Mouse (Mus musculus): Measurements from ENCODE around the gene Adk. TPM values are rescaled to one million over a fixed set of nuclear protein-coding genes. Genes with fewer than 3 reads are reported as not detected.

Adk gene
- polyA plus RNA-seq, 1 experiment, result 66.2 TPM

DNA sequence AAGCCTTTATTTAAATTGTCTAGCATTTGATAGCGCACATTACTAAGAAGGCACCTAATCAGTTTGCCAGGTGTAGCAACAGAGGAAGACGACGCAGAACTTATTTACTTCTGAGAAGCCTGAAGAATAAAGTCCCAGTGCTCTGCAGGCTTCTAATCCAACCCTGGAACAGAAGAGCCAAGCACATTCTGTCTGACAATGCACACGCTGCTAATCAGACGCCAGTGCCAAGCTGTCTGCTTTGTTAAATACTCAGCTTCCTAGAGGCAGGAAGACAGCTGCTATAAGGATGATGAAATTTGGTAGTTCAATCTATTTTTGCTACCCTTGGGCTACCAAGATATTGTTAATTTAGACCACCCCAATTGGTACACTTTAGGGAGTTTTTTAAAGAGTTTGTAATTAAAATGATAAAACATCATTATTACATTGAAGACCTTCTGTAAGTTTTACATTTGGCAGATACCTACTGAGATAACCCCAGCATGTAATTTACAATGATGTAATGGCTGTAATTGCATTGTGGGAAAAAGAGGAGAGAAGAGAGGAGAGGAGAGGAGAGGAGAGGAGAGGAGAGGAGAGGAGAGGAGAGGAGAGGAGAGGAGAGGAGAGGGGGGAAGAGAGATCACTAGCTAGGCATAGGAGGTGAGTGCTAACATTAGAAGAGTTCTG, 201.1 kb downstream of the Adk start:
- Histone ChIP-seq H3K27ac (ENCODE audit: insufficient read depth, low read length) (no peak overlapping the region), H3K27me3 (ENCODE audit: control insufficient read depth, insufficient read depth, low read length) (no peaks in the 10 kb centered on the region), H3K4me1 (ENCODE audit: control insufficient read depth, insufficient read depth, low read length) (peaks cover 2% of the 10 kb centered on the region; the same call in 1 of the 2 replicates), H3K4me3 (replicated peaks; ENCODE audit: insufficient read depth, low read depth, low read length) (no peak overlapping the region)
- no peak for TF ChIP-seq CTCF (IDR thresholded peaks at IDR 0.05; ENCODE audit: borderline replicate concordance, insufficient read depth, low read depth, low read length)
- no peak for TF ChIP-seq POLR2A (IDR thresholded peaks at IDR 0.05; ENCODE audit: borderline replicate concordance, insufficient read depth, low read length)
- peak; percentile 23 to 62 for DNase-seq
- WGBS, result 12% methylated on average over 5 of the region's 5 CpGs

DNA sequence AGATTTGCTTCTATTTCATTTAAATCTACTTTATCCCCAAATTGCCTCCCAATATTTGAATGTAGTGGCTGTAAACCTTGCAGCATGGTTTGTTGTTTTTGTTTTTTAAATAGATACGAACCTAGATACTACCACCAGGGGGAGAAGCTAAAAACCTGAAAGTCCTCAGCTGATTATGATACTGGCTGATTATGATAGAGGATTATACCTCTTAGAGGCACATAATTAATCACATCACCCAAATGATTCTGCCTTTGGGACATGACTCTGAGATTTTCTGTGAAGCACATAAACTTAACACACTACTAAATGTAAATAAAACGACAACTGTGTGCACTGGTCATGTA, 201.6 kb downstream of the Adk start:
- no peak overlapping the region for H3K27ac ChIP-seq (ENCODE audit: insufficient read depth, low read length)
- H3K4me3 ChIP-seq (replicated peaks; ENCODE audit: insufficient read depth, low read depth, low read length), result no peak overlapping the region
- TF ChIP-seq POLR2A (IDR thresholded peaks at IDR 0.05; ENCODE audit: borderline replicate concordance, insufficient read depth, low read length) (no peak), CTCF (IDR thresholded peaks at IDR 0.05; ENCODE audit: borderline replicate concordance, insufficient read depth, low read depth, low read length) (no peak)
- WGBS, result 61% methylated on average over 2 of the region's 2 CpGs
- peaks cover 2% of the 10 kb centered on the region; the same call in 1 of the 2 replicates for H3K4me1 ChIP-seq (ENCODE audit: control insufficient read depth, insufficient read depth, low read length)
- DNase-seq, result peak in 1 of 2 experiments; percentile 10
- no peaks in the 10 kb centered on the region for H3K27me3 ChIP-seq (ENCODE audit: control insufficient read depth, insufficient read depth, low read length)

DNA sequence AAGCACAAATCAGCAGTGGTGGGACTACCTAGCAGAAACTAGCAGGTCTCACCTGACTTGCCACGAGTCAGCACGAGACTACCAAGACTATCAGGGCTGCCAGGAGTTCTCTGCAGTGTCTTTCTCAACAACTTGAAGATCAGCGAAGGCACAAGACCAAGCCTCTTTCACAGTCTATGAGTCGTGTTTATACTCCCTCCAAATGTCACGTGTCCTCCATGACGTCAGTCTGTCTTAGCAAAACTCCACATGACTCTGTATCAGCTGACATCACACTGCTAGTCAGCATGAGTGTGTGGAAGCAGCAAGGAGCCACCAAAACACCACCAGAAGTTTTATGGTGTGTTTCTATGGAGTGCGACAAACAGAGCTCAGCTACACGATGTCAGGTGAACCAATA, 215.9 kb downstream of the Adk start:
- DNase-seq, result no peak
- 93% methylated on average over 8 of the region's 8 CpGs for WGBS
- no peaks in the 10 kb centered on the region for H3K27me3 ChIP-seq (ENCODE audit: control insufficient read depth, insufficient read depth, low read length)
- no peaks in the 10 kb centered on the region for H3K4me1 ChIP-seq (ENCODE audit: control insufficient read depth, insufficient read depth, low read length)
- H3K4me3 ChIP-seq (replicated peaks; ENCODE audit: insufficient read depth, low read depth, low read length), result no peak overlapping the region
- no peak overlapping the region for H3K27ac ChIP-seq (ENCODE audit: insufficient read depth, low read length)
- TF ChIP-seq POLR2A (IDR thresholded peaks at IDR 0.05; ENCODE audit: borderline replicate concordance, insufficient read depth, low read length) (no peak), CTCF (IDR thresholded peaks at IDR 0.05; ENCODE audit: borderline replicate concordance, insufficient read depth, low read depth, low read length) (no peak)

DNA sequence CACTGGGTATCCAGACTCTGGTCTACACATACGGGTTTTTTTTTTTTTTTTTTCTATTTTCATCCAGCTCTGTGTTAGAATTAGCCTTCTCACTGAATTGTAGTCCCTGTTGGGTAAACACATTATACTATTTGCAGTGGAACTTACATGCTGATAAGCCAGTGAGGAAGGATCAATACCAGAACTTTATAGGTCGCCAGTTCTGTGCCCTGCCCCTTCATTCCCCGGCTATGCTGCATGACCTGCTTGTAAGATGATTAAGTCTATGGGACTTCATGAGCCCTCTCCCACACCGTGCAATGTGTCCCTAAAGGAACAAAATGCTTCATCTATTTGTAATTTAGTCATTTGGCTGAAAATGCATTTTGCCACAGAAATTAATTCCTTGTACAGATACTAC, 219.1 kb downstream of the Adk start:
- Histone ChIP-seq H3K4me1 (ENCODE audit: control insufficient read depth, insufficient read depth, low read length) (no peaks in the 10 kb centered on the region), H3K4me3 (replicated peaks; ENCODE audit: insufficient read depth, low read depth, low read length) (no peak overlapping the region), H3K27me3 (ENCODE audit: control insufficient read depth, insufficient read depth, low read length) (no peaks in the 10 kb centered on the region), H3K27ac (ENCODE audit: insufficient read depth, low read length) (no peak overlapping the region)
- WGBS, result 92% methylated on average over 4 of the region's 4 CpGs
- TF ChIP-seq POLR2A (IDR thresholded peaks at IDR 0.05; ENCODE audit: borderline replicate concordance, insufficient read depth, low read length) (no peak), CTCF (IDR thresholded peaks at IDR 0.05; ENCODE audit: borderline replicate concordance, insufficient read depth, low read depth, low read length) (no peak)
- DNase-seq, result no peak

DNA sequence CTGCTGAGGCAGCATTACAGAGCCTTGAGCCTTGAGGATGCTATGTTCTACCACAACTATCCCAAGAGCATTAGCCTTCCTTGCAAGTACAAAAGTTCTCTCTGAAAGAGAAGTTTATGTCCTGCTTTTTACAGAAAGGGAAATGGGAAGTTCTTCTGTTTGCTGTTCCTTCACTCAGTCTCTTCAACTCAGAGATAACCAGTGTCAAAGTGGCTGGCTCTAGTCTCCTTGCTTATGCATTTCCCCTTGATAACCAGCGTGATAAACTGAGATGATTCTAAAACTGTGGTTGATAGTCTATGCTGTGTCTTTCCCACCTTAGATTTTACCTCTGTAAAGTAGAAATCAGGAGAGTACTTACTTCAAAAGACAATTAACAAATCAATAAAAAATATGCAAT, 223.4 kb downstream of the Adk start:
- no peaks in the 10 kb centered on the region for H3K27me3 ChIP-seq (ENCODE audit: control insufficient read depth, insufficient read depth, low read length)
- H3K27ac ChIP-seq (ENCODE audit: insufficient read depth, low read length), result no peak overlapping the region
- TF ChIP-seq CTCF (IDR thresholded peaks at IDR 0.05; ENCODE audit: borderline replicate concordance, insufficient read depth, low read depth, low read length) (no peak), POLR2A (IDR thresholded peaks at IDR 0.05; ENCODE audit: borderline replicate concordance, insufficient read depth, low read length) (no peak)
- 93% methylated on average over 1 of the region's 1 CpGs for WGBS
- DNase-seq, result no peak
- no peak overlapping the region for H3K4me3 ChIP-seq (replicated peaks; ENCODE audit: insufficient read depth, low read depth, low read length)
- no peaks in the 10 kb centered on the region for H3K4me1 ChIP-seq (ENCODE audit: control insufficient read depth, insufficient read depth, low read length)

DNA sequence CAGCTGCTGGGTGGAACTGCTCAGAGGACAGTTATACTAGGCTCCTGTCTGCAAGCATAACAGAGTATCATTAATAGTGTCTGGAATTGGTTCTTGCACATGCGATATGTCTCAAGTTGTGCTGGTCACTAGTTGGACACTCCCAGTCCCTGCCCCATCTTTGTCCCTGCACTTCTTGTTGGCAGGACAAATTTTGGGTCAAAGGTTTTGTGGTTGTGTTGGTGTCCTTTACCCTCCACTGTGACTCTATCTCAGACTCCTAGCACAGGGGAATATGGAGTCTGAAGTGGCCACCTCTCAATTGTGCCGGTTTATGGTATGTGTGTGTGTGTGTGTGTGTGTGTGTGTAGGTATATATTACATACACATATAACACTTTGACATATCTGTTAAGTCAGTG, 225.9 kb downstream of the Adk start:
- Histone ChIP-seq H3K4me3 (replicated peaks; ENCODE audit: insufficient read depth, low read depth, low read length) (no peak overlapping the region), H3K27ac (ENCODE audit: insufficient read depth, low read length) (no peak overlapping the region), H3K27me3 (ENCODE audit: control insufficient read depth, insufficient read depth, low read length) (no peaks in the 10 kb centered on the region), H3K4me1 (ENCODE audit: control insufficient read depth, insufficient read depth, low read length) (no peaks in the 10 kb centered on the region)
- 98% methylated on average over 2 of the region's 2 CpGs for WGBS
- DNase-seq, result no peak
- TF ChIP-seq POLR2A (IDR thresholded peaks at IDR 0.05; ENCODE audit: borderline replicate concordance, insufficient read depth, low read length) (no peak), CTCF (IDR thresholded peaks at IDR 0.05; ENCODE audit: borderline replicate concordance, insufficient read depth, low read depth, low read length) (no peak)

DNA sequence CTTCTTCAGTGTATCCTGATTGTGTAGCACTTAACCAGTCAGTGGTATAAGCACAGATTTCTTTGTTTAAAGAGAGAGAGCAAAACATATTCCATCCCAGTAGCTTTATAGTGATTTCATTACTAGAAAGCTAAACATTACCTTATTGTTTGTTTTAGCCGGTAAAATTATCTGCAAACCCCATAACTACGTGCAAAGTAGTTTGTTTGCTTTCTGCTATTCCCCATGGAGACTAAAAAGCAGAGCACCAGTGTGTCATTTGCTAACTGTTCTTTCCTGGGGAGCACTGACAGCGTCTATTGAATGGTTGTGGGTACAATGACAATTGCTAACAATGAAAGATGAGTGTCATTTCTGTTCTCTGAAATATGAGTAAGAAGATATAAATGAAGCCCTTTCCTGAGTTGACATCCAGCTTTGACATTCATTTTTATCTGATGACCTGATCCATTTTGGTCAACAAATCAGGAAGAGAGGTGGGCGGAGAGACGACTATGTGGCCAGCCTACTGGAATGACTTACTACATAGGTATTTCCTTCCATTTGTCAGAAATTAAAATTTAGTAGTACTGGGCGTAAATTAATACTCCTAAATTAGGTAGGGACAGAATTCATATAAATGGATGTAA, 226.6 kb downstream of the Adk start:
- no peaks in the 10 kb centered on the region for H3K4me1 ChIP-seq (ENCODE audit: control insufficient read depth, insufficient read depth, low read length)
- no peak overlapping the region for H3K4me3 ChIP-seq (replicated peaks; ENCODE audit: insufficient read depth, low read depth, low read length)
- no peaks in the 10 kb centered on the region for H3K27me3 ChIP-seq (ENCODE audit: control insufficient read depth, insufficient read depth, low read length)
- 62% methylated on average over 6 of the region's 6 CpGs for WGBS
- no peak for TF ChIP-seq CTCF (IDR thresholded peaks at IDR 0.05; ENCODE audit: borderline replicate concordance, insufficient read depth, low read depth, low read length)
- TF ChIP-seq POLR2A (IDR thresholded peaks at IDR 0.05; ENCODE audit: borderline replicate concordance, insufficient read depth, low read length), result no peak
- H3K27ac ChIP-seq (ENCODE audit: insufficient read depth, low read length), result no peak overlapping the region
- no peak for DNase-seq

DNA sequence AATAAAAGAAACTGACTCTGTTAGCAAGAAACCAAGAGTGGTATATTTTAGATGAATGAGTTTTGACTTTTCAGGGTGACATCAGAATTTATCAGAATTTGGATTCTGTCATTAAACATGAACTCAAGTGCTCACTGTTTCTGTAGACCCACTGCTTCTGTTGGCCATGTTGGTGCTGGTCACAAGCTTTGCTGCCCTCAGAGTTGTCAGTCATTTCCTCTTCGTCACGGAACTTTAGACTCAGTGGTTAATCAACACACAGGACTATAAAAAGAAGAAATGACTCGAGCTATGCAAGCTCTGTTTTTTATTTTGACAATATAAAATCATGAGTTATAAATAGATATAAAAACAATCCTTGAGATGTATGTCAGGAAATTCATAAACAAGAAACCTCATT, 228.1 kb downstream of the Adk start:
- WGBS, result 85% methylated on average over 3 of the region's 3 CpGs
- Histone ChIP-seq H3K27me3 (ENCODE audit: control insufficient read depth, insufficient read depth, low read length) (no peaks in the 10 kb centered on the region), H3K4me1 (ENCODE audit: control insufficient read depth, insufficient read depth, low read length) (no peaks in the 10 kb centered on the region), H3K4me3 (replicated peaks; ENCODE audit: insufficient read depth, low read depth, low read length) (no peak overlapping the region), H3K27ac (ENCODE audit: insufficient read depth, low read length) (no peak overlapping the region)
- no peak for DNase-seq
- TF ChIP-seq POLR2A (IDR thresholded peaks at IDR 0.05; ENCODE audit: borderline replicate concordance, insufficient read depth, low read length) (no peak), CTCF (IDR thresholded peaks at IDR 0.05; ENCODE audit: borderline replicate concordance, insufficient read depth, low read depth, low read length) (no peak)
